Mouse (Mus musculus): Measurements from ENCODE around the gene Tmem178b.

DNA sequence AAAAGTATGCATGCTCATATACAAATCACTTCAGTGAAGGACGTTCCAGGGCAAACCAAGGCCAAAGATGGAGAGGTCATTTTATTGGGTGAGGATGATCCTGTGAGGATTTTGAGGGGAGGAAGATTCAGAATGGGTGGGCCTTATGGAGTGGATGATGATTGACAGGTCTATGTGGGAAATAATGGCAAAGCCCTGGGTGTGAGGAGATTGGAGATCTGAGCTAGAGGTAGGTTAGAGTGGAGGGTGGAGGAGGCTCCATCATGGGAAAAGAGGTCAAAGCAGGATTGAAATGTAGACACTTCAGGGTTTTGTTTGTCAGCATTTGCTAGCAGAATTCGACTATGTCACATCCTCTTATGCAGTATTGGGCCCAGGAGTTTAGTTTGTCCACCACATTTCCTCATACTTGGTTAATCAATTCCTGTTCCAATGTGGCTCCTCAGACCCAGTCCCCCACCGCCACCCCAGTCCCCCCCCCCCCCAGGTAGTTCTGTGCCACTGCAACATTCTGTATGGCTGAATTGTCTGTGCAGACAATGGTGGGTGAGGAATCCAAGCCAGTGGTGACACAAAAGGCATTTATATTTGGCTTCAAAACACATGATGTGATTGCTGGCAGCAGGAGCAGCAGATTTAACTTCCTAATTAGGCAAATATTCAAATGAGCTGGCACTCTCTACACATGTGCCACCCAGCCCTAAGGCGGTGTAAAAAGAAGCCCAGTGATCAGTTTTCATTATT, 150.7 kb downstream of the Tmem178b start:
- TF ChIP-seq POLR2A (IDR thresholded peaks at IDR 0.05; ENCODE audit: insufficient read length, low read depth) (no peak), MYOG (IDR thresholded peaks at IDR 0.05; ENCODE audit: control insufficient read depth in 1 of 3, insufficient read depth in 1 of 3, insufficient read length in 2 of 3, low read depth in 2 of 3) (no peak), POLR2AphosphoS2 (IDR thresholded peaks at IDR 0.05; ENCODE audit: insufficient read length, low read depth) (no peak), USF1 (IDR thresholded peaks at IDR 0.05; ENCODE audit: low read depth) (no peak), TCF12 (IDR thresholded peaks at IDR 0.05; ENCODE audit: insufficient read depth, poor library complexity, severe bottlenecking) (no peak), TCF3 (IDR thresholded peaks at IDR 0.05; ENCODE audit: insufficient read length, low read depth) (no peak), REST (IDR thresholded peaks at IDR 0.05; ENCODE audit: insufficient read depth, insufficient read length) (no peak), MYOD1 (IDR thresholded peaks at IDR 0.05; ENCODE audit: control insufficient read depth in 1 of 3, insufficient read length in 2 of 3, low read depth in 2 of 3) (no peak), CEBPB (IDR thresholded peaks at IDR 0.05; ENCODE audit: insufficient read depth, poor library complexity, severe bottlenecking) (no peak), MAX (IDR thresholded peaks at IDR 0.05; ENCODE audit: low read depth) (no peak), E2F4 (IDR thresholded peaks at IDR 0.05; ENCODE audit: insufficient read depth) (no peak), SRF (IDR thresholded peaks at IDR 0.05; ENCODE audit: control insufficient read depth, insufficient read length, low read depth) (no peak)

Data from myocyte (in vitro differentiated cells).